Mouse (Mus musculus) embryonic facial prominence, embryonic 13.5 days (tissue): ENCODE measurements around the gene Defb10. TPM values are rescaled to one million over a fixed set of nuclear protein-coding genes. Genes with fewer than 3 reads are reported as not detected.
"Not testable (repeated sequence)": the region's sequence is repeated elsewhere in the genome, so short reads cannot be mapped to it uniquely, and the experiment has no call there.

Source experiments
- ATAC-seq: fragments of 200-750 bp; cut with Nextera tagmentation; 2 replicates; pipeline ENCODE4 v1.8.0; 2017; ENCODE audit warnings: low read depth; ENCODE audit not compliant: insufficient number of reproducible peaks, insufficient read depth, low FRiP score, low TSS enrichment
- H3K27ac ChIP-seq: fragments of 300-500 bp; sonication (generic); 2 replicates; pipeline ENCODE4 v1.5.1; 2015; ENCODE audit warnings: moderate library complexity, mild to moderate bottlenecking, inconsistent platforms
- H3K27me3 ChIP-seq: fragments of 300-500 bp; sonication (generic); 2 replicates; pipeline ENCODE4 v1.6.1; 2015; ENCODE audit warnings: mild to moderate bottlenecking, inconsistent platforms
- H3K36me3 ChIP-seq: fragments of 300-500 bp; sonication (generic); 2 replicates; pipeline ENCODE4 v1.6.1; 2015; ENCODE audit warnings: mild to moderate bottlenecking, inconsistent platforms
- H3K4me1 ChIP-seq: fragments of 300-500 bp; sonication (generic); 2 replicates; pipeline ENCODE4 v1.6.1; 2015; ENCODE audit warnings: inconsistent platforms
- H3K4me2 ChIP-seq: fragments of 300-500 bp; sonication (generic); 2 replicates; pipeline ENCODE4 v1.6.1; 2015; ENCODE audit warnings: moderate library complexity, mild to moderate bottlenecking, inconsistent platforms
- H3K4me3 ChIP-seq: fragments of 300-500 bp; sonication (generic); 2 replicates; pipeline ENCODE4 v1.5.1; 2015; ENCODE audit warnings: mild to moderate bottlenecking, inconsistent platforms
- H3K9ac ChIP-seq: fragments of 300-500 bp; sonication (generic); 2 replicates; pipeline ENCODE4 v1.6.1; 2015; ENCODE audit warnings: mild to moderate bottlenecking, inconsistent platforms
- H3K9me3 ChIP-seq: fragments of 300-500 bp; sonication (generic); 2 replicates; pipeline ENCODE4 v1.6.1; 2016; ENCODE audit warnings: inconsistent platforms
- WGBS: fragments of 180-500 bp; shearing (Covaris S2); methylation state at CpG from one replicate; pipeline ENCODE4 v1.1.7; 2015; ENCODE audit warnings: mixed read lengths; 5-methylcytosine and 5-hydroxymethylcytosine counted together
- polyA plus RNA-seq: library from polyadenylated mRNA; unstranded; fragments of >200 nt; fragmentation: Nextera tagmentation; extraction: Ambion mirVana; gene quantifications from 2 replicates; pipeline ENCODE4 v1.2.1, GENCODE M21; 2015

Defb10 gene
- not detected in 2 replicates for polyA plus RNA-seq

- not testable (repeated sequence) for H3K4me2 ChIP-seq, H3K9ac ChIP-seq, H3K9me3 ChIP-seq, H3K4me1 ChIP-seq, H3K27ac ChIP-seq, H3K4me3 ChIP-seq, H3K27me3 ChIP-seq, H3K36me3 ChIP-seq, ATAC-seq
- WGBS, result 32% methylated on average over 1 of the region's 1 CpGs
Observed at GRCm38 (mm10) chr8:21858586-21858985, at the start of gene Defb10. TSS of gene Defb10 (plus strand) at chr8:21858901.

DNA sequence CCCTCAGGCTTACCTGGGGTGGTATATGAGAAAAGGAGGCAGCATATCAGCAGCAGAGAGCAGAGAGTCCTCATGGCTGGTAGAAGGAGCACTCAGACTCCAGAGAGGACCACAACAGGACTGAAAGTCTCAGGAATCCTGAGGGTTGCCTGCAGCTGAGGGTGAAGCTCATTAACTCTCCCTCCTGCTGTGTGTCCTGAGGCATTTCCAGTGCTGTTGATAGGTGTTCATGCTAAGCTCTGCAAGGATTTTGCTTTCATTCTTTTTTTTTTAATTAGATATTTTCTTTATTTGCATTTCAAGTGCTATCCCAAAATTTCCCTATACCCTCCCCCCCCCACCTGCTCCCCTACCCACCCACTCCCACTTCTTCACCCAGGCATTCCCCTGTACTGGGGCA is 26.6 kb downstream of the Defb10 start, which contains the start of gene Defb9:
Gene Defb9 (minus strand): TSS at position 101 of the 400 bp plus-strand sequence.
- H3K27me3 ChIP-seq, H3K4me2 ChIP-seq, H3K4me3 ChIP-seq, H3K9me3 ChIP-seq, H3K36me3 ChIP-seq, H3K27ac ChIP-seq, H3K4me1 ChIP-seq, H3K9ac ChIP-seq, ATAC-seq: not testable (repeated sequence)

DNA sequence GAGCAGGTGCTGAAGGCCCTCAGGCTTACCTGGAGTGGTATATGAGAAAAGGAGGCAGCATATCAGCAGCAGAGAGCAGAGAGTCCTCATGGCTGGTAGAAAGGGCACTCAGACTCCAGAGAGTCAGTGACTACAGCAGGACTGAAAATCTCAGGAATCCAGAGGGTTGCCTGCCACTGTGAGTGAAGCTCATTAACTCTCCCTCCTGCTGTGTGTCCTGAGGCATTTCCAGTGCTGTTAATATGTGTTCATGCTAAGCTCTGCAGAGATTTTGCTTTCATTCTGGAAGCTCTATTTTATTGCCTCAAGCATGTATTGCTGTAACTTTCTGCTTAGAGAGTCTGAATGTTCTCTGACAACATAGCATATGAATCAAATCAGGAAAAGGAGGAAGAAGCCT is 47.6 kb downstream of the Defb10 start, which contains the start of gene Defb11:
Gene Defb11 (minus strand): TSS at position 123 of the 400 bp plus-strand sequence.
- not testable (repeated sequence) for H3K36me3 ChIP-seq, H3K4me2 ChIP-seq, H3K27ac ChIP-seq, H3K9me3 ChIP-seq, ATAC-seq, H3K27me3 ChIP-seq, H3K9ac ChIP-seq, H3K4me3 ChIP-seq, H3K4me1 ChIP-seq

Other genes starting within 250 kb of the Defb10 start
- not detected in 2 replicates for gene Defa26, start 240.7 kb upstream of the Defb10 start, polyA plus RNA-seq
- gene Defa17, start 203.1 kb upstream of the Defb10 start, polyA plus RNA-seq, result not detected in 2 replicates
- gene Defa34, start 193.1 kb upstream of the Defb10 start, polyA plus RNA-seq, result not detected in 2 replicates
- not detected in 2 replicates for gene AY761184, start 155.3 kb upstream of the Defb10 start, polyA plus RNA-seq
- gene Defa24, start 124.4 kb upstream of the Defb10 start, polyA plus RNA-seq, result 2.5 TPM in 1 of 2 replicates, not detected in the other
- not detected in 2 replicates for gene Defb50, start 35.4 kb upstream of the Defb10 start, polyA plus RNA-seq
- not detected in 2 replicates for gene Defb2, start 19.0 kb upstream of the Defb10 start, polyA plus RNA-seq
- not detected in 2 replicates for gene Defb9, start 26.5 kb downstream of the Defb10 start, polyA plus RNA-seq
- gene Defb11, start 47.5 kb downstream of the Defb10 start, polyA plus RNA-seq, result not detected in 2 replicates
- gene Defb15, start 73.8 kb downstream of the Defb10 start, polyA plus RNA-seq, result not detected in 2 replicates
- gene Defb35, start 79.5 kb downstream of the Defb10 start, polyA plus RNA-seq, result not detected in 2 replicates
- not detected in 2 replicates for gene Defb13, start 87.9 kb downstream of the Defb10 start, polyA plus RNA-seq
- gene Fam90a1a, start 99.8 kb downstream of the Defb10 start, polyA plus RNA-seq, result not detected in 2 replicates
- not detected in 2 replicates for gene Ccdc70, start 110.9 kb downstream of the Defb10 start, polyA plus RNA-seq
- 0.55 and 0.96 TPM in 2 replicates for gene Atp7b, start 201.4 kb downstream of the Defb10 start, polyA plus RNA-seq
- 39.1 and 40.8 TPM in 2 replicates for gene Alg11, start 201.8 kb downstream of the Defb10 start, polyA plus RNA-seq